Mouse (Mus musculus): ENCODE measurements around the gene Misp.

DNA sequence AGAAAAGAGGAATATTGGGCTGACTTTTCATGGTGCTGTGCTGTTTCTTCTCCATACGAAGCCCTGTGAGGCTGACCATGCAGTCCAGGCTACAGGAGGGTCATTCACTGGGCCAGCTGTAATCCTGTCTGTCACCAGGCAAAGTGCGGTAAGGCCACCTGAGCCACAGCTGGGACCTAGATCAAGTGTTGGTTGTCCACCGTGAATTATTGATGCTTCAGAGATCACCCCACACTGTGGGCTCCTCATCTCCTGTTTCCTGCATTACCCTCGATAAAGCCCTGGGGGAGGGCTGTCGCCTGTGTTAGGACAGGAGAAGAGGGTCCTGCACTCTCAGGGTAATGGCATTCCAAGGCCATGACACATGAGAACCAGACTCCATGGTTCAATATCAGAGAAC, 25.8 kb downstream of the Misp start:
- TF ChIP-seq CTCF (IDR thresholded peaks at IDR 0.05; ENCODE audit: borderline replicate concordance, insufficient read depth, low read depth, low read length) (no peak), POLR2A (IDR thresholded peaks at IDR 0.05; ENCODE audit: borderline replicate concordance, insufficient read depth, low read length) (no peak)

All from cerebellum, adult 2 months (tissue).